Mouse (Mus musculus): ENCODE measurements at regions not wholly inside any gene's neighbourhood (a gene's known extent, or its start where the extent isn't known, plus 50 kb on each side); places are given as distances from the start of the nearest gene placed in this dataset.

GRCm38 (mm10) chr3:143156733-143157524, 275.1 kb upstream of the Pkn2 start:
- TF ChIP-seq CTCF (conservative IDR thresholded peaks at IDR 0.05; ENCODE audit: insufficient read depth, insufficient read length, low read depth, low read length) (no peak), POLR2A (IDR thresholded peaks at IDR 0.05; ENCODE audit: low read depth, low read length) (no peak)

Measured in kidney, adult 2 months (tissue).